Mouse (Mus musculus) intestine, embryonic 15.5 days (tissue): ENCODE data around the gene Dyrk1b. TPM values are rescaled to one million over a fixed set of nuclear protein-coding genes. Genes with fewer than 3 reads are reported as not detected.
"Not testable (repeated sequence)": the region's sequence is repeated elsewhere in the genome, so short reads cannot be mapped to it uniquely, and the experiment has no call there.

ENCODE experiments used
- ATAC-seq: fragments of 200-750 bp; cut with Nextera tagmentation; 2 replicates; pipeline ENCODE4 v1.8.0; 2017; ENCODE audit warnings: moderate TSS enrichment, moderate library complexity
- H3K27ac ChIP-seq: fragments of 300-500 bp; sonication (generic); 2 replicates; pipeline ENCODE4 v1.5.1; 2015; ENCODE audit warnings: mild to moderate bottlenecking, inconsistent platforms
- H3K27me3 ChIP-seq: fragments of 300-500 bp; sonication (generic); replicated peaks from 2 replicates; pipeline ENCODE4 v1.6.1; 2015; ENCODE audit warnings: inconsistent platforms
- H3K36me3 ChIP-seq: fragments of 300-500 bp; sonication (generic); 2 replicates; pipeline ENCODE4 v1.6.1; 2015; ENCODE audit warnings: inconsistent platforms
- H3K4me1 ChIP-seq: fragments of 300-500 bp; sonication (generic); replicated peaks from 2 replicates; pipeline ENCODE4 v1.6.1; 2015; ENCODE audit warnings: inconsistent platforms
- H3K4me2 ChIP-seq: fragments of 300-500 bp; sonication (generic); replicated peaks from 2 replicates; pipeline ENCODE4 v1.6.1; 2015; ENCODE audit warnings: mild to moderate bottlenecking, inconsistent platforms
- H3K4me3 ChIP-seq: fragments of 300-500 bp; sonication (generic); replicated peaks from 2 replicates; pipeline ENCODE4 v1.5.1; 2015; ENCODE audit warnings: inconsistent platforms
- H3K9ac ChIP-seq: fragments of 300-500 bp; sonication (generic); 2 replicates; pipeline ENCODE4 v1.6.1; 2015; ENCODE audit warnings: inconsistent platforms
- H3K9me3 ChIP-seq: fragments of 300-500 bp; sonication (generic); 2 replicates; pipeline ENCODE4 v1.6.1; 2016; ENCODE audit warnings: inconsistent platforms
- WGBS: fragments of 180-500 bp; shearing (Covaris S2); methylation state at CpG from one replicate; pipeline ENCODE4 v1.1.7; 2015; 5-methylcytosine and 5-hydroxymethylcytosine counted together
- polyA plus RNA-seq: library from polyadenylated mRNA; unstranded; fragments of >200 nt; fragmentation: Nextera tagmentation; extraction: Ambion mirVana; gene quantifications from 2 replicates; pipeline ENCODE4 v1.2.1, GENCODE M21; 2015

The Dyrk1b gene
- polyA plus RNA-seq: 6.3 and 7.3 TPM in 2 replicates

DNA sequence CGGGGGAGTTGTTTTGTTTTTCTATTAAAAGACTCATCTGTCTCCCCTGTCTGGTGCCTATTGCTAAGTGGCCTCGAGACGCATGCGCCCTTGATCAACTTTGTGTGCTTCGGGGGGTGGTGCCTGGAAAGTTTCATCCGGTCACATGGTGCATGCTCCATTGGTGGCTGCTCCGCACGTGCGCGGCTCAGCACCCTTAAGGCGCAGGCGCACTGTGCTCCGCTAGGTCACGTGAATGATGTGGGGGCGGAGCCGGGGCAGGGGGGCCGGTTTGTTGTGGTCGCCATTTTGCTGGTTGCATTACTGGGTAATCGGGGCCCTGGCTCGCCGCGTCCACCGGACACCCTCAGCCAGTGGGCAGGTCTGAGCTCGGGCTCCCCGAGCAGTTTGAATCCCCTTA, at the start of gene Dyrk1b:
Gene Dyrk1b (plus strand): TSS at position 242 of the 400 bp plus-strand sequence.
- peak; percentile 95 for ATAC-seq
- Histone ChIP-seq H3K4me3 (peak within 1 kb of the TSS; percentile 82), H3K27ac (peak within 1 kb of the TSS; percentile 81), H3K36me3 (peaks cover 59% of the 10 kb centered on the region), H3K4me2 (peak within 1 kb of the TSS; percentile 87), H3K9ac (peak within 1 kb of the TSS; percentile 68), H3K27me3 (no peaks in the 10 kb centered on the region), H3K4me1 (0 out of 2 replicates have a peak, but pooled peaks cover 8% of the 10 kb centered on the region), H3K9me3 (no peaks in the 10 kb centered on the region)
- WGBS: under 1% methylated on average over 25 of the region's 25 CpGs

DNA sequence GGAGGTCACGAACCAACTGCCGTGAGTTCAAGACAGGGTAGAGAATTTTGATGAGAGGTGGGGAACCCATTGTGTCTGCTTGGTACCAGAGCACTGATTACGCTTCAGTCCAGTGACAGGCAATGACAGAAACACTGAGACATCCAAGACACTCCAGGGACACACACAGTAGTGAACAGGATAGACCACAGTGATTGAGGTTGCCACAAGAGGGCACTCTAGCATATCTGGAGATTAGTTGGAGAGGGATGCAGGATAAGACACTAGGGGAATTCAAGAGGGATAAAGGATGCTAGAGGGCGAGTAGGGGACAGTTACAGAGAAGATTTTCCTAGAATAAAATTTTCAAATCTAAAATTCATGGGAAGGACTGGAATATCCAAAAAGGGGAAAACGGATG, 41.7 kb upstream of the Dyrk1b start:
- 58% methylated on average over 5 of the region's 5 CpGs for whole genome bisulfite sequencing
- no peak overlapping the region for H3K4me2 ChIP-seq
- H3K9ac ChIP-seq: no peak overlapping the region
- H3K27ac ChIP-seq: no peak overlapping the region
- no peaks in the 10 kb centered on the region for H3K27me3 ChIP-seq
- H3K4me3 ChIP-seq: no peak overlapping the region
- no peaks in the 10 kb centered on the region for H3K4me1 ChIP-seq
- no peaks in the 10 kb centered on the region for H3K36me3 ChIP-seq
- no peaks in the 10 kb centered on the region for H3K9me3 ChIP-seq
- no peak for ATAC-seq

DNA sequence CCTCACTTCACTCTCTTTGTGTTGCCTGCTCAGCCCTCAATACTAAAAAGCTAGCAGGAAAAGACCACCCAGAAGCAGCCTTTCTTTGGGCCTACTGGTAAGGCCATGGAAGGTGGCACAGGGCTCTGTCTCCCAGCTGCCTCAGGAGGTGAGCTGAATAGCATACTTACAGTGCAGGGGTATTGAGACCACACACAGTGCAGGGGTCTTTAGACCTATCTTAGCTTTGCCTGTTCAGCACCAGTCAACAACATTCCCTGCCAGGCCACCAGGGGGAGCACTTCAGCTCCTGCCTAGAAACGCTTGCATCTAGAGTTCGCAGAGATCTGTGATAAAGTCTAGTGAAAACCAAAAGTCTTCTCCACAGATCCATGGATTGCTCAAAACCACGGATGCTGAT, 31.0 kb upstream of the Dyrk1b start:
- Histone ChIP-seq H3K4me1 (no peaks in the 10 kb centered on the region), H3K9me3 (no peaks in the 10 kb centered on the region), H3K27ac (no peak overlapping the region), H3K36me3 (no peaks in the 10 kb centered on the region), H3K4me2 (no peak overlapping the region), H3K4me3 (no peak overlapping the region), H3K27me3 (no peaks in the 10 kb centered on the region), H3K9ac (no peak overlapping the region)
- peak; percentile 51 for ATAC-seq
- 14% methylated on average over 3 of the region's 3 CpGs for WGBS

DNA sequence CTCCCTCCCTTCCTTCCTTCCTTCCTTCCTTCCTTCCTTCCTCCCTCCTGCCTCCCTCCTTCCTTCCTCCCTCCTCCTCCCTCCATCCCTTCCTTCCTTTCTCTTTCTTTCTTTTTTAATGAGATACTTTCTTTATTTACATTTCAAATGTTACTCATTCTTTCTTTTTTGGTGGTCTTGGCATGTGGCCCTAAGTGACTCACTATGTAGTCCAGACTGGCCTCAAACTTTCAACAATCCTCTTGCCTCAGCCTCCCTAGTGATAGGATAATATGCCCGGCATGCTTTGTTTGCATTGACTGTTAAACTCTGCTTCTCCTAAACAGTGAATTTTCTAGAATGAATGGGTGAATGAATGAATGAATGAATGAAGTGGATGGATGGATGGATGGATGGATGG, 29.4 kb upstream of the Dyrk1b start:
- ATAC-seq: no peak
- H3K27ac ChIP-seq: no peak overlapping the region
- no peak overlapping the region for H3K4me3 ChIP-seq
- no peaks in the 10 kb centered on the region for H3K36me3 ChIP-seq
- H3K4me2 ChIP-seq: no peak overlapping the region
- no peaks in the 10 kb centered on the region for H3K27me3 ChIP-seq
- 79% methylated on average over 1 of the region's 1 CpGs for WGBS
- no peaks in the 10 kb centered on the region for H3K9me3 ChIP-seq
- no peaks in the 10 kb centered on the region for H3K4me1 ChIP-seq
- H3K9ac ChIP-seq: no peak overlapping the region

DNA sequence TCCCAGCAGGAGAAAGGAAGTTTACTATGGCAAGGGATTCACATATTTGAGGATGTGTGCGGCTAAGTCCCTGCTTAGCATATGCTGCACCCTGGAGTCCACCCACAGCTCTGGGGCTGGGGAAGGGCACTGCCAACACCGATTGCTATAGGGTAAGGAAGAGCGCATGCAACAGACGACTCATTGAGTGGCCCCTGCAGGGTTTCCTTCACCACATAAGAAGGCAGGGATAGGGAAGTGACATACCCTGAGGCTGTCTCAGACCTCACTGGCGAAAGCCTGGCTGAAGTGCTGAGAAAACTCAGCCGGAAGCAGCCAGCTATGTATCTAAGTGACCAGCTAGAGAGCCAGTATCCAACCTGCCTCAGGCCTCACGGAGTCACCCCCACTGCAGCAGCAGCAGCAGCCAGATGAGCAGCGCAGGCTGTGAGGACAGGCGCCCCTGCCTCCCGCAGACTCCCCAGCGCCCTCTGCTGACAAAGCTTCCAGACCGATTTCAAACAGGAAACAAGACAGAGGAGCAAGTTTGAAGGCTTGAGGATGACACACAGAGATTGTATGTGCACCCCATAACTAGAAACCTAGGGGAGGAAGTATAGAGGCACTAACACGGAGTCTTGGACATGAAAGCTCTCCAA, 27.6 kb upstream of the Dyrk1b start:
- H3K4me2 ChIP-seq: no peak overlapping the region
- H3K27me3 ChIP-seq: no peaks in the 10 kb centered on the region
- no peak overlapping the region for H3K27ac ChIP-seq
- 18% methylated on average over 13 of the region's 13 CpGs for WGBS
- no peaks in the 10 kb centered on the region for H3K4me1 ChIP-seq
- H3K36me3 ChIP-seq: no peaks in the 10 kb centered on the region
- H3K9me3 ChIP-seq: no peaks in the 10 kb centered on the region
- no peak overlapping the region for H3K9ac ChIP-seq
- H3K4me3 ChIP-seq: no peak overlapping the region
- ATAC-seq: 0 out of 2 replicates have a peak, but pooled peaks have one; percentile 25

DNA sequence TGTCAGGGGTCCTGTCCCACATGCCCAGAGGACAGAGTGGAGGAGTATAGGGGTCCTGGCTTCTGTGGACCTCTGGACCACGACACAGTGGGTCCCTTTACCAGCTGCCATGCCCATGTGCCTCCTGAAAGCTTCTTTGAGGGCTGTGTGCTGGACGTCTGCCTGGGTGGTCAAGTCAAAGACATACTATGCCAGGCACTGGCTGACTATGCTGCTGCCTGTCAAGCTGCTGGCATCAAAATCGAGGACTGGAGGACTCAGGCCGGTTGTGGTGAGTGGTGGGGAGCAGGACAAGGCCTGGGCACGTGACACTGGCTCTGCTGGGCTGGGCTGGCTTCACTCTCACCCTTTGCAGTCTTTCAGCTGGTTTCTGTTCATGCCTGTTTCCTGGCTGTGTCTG, 25.7 kb upstream of the Dyrk1b start:
- not testable (repeated sequence) for H3K4me2 ChIP-seq, H3K4me1 ChIP-seq, H3K27ac ChIP-seq, ATAC-seq, H3K9ac ChIP-seq, H3K27me3 ChIP-seq, H3K4me3 ChIP-seq, H3K36me3 ChIP-seq, H3K9me3 ChIP-seq
- 40% methylated on average over 5 of the region's 5 CpGs for WGBS

DNA sequence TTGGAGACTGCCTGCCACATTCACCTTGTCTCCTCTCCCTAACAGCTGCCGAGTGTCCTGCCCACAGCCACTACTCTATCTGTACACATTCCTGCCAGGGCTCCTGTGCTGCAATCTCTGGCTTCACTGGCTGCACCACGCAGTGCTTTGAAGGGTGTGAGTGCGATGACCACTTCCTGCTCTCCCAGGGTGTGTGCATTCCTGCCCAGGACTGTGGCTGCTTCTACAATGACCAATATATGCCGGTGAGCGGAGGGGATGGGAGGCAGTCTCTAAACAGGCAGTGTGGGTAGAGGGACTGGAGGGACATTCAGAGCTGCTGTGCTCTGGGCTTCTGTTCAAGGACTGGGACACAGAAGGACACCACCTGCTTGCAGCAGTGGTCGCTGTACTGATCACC, 20.0 kb upstream of the Dyrk1b start:
- Histone ChIP-seq H3K27me3 (no peaks in the 10 kb centered on the region), H3K36me3 (no peaks in the 10 kb centered on the region), H3K4me1 (no peaks in the 10 kb centered on the region; the same call in 1 of the 2 replicates), H3K4me3 (no peak overlapping the region), H3K27ac (no peak overlapping the region), H3K4me2 (no peak overlapping the region), H3K9me3 (no peaks in the 10 kb centered on the region), H3K9ac (no peak overlapping the region)
- WGBS: 48% methylated on average over 6 of the region's 6 CpGs
- ATAC-seq: no peak

DNA sequence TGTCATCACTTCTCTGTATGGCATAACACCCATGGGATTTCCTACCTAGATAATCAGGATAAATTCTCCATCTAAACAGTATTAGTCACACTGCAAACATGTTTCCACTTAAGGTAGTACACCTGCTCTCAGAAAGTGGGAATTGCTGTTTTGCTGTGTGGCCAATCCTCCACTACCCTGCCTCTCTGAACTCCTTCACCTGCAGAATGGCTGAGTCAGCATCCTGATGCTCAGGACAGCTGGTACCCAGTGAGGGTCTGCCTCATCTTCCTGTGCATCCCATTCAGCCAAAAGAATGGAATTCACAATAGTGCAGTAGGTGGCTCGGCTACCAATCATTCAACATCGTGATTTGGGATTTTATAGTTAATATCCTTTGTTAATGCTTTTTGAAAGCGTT, 19.4 kb upstream of the Dyrk1b start:
- 82% methylated on average over 3 of the region's 3 CpGs for WGBS
- H3K9ac ChIP-seq: no peak overlapping the region
- no peak overlapping the region for H3K4me3 ChIP-seq
- no peaks in the 10 kb centered on the region for H3K36me3 ChIP-seq
- H3K27me3 ChIP-seq: no peaks in the 10 kb centered on the region
- H3K4me2 ChIP-seq: no peak overlapping the region
- ATAC-seq: no peak
- no peaks in the 10 kb centered on the region; the same call in 1 of the 2 replicates for H3K4me1 ChIP-seq
- H3K9me3 ChIP-seq: no peaks in the 10 kb centered on the region
- H3K27ac ChIP-seq: no peak overlapping the region

DNA sequence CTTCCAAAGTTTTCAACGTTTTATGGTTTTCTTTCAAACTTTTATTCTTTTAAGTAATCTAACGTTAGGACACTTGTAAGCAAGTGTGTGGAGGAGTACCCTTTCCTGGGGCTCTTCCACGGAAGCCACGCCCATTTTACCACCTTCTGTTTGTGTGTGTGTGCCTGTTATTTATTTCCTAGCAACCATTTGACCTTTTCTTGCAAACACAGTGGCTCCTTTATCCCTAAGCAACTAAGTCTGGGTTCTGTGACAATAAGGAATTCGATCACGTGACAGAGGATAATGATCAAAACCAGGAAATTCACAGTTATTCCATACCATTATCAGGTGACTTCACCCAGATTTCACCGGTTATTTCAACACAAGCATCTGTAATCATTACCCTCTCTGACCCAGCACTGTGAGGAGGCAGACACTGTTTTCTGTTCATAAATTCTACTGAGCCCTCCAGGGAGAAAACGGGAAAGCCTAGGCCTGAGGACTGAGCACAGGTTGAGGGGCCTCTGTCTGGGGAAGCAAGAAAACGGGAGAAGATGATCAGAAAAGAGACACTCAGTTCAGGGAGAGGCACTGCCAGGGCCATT, 18.0 kb upstream of the Dyrk1b start:
- Histone ChIP-seq H3K9ac (no peak overlapping the region), H3K4me3 (no peak overlapping the region), H3K36me3 (no peaks in the 10 kb centered on the region), H3K9me3 (no peaks in the 10 kb centered on the region), H3K27me3 (no peaks in the 10 kb centered on the region), H3K27ac (no peak overlapping the region), H3K4me1 (no peaks in the 10 kb centered on the region; the same call in 1 of the 2 replicates), H3K4me2 (no peak overlapping the region)
- WGBS: 35% methylated on average over 9 of the region's 9 CpGs
- ATAC-seq: peak; percentile 78

DNA sequence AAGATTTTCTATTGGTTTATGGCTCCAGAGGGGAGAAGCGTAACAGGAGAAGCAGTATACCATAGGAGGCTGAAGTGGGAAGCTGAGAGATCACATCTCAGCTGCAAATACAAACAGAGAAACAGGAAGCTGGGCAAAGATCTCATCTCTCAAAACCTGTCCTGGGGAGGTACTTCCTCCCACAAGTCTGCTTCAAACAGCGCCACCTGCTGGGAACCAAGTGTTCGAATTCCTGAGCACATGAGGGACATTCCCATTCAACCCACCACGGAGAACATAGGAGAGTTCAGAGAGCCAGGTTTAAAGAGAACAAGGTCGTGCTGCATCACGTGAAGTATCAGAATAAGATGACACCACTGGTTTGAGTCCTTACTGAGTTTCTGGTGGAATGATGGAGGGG, 13.9 kb upstream of the Dyrk1b start:
- WGBS: 82% methylated on average over 6 of the region's 6 CpGs
- no peak for ATAC-seq
- no peak overlapping the region for H3K27ac ChIP-seq
- no peak overlapping the region for H3K9ac ChIP-seq
- peaks cover 10% of the 10 kb centered on the region for H3K4me1 ChIP-seq
- H3K36me3 ChIP-seq: no peaks in the 10 kb centered on the region
- H3K4me2 ChIP-seq: no peak overlapping the region
- no peaks in the 10 kb centered on the region for H3K27me3 ChIP-seq
- no peak overlapping the region for H3K4me3 ChIP-seq
- H3K9me3 ChIP-seq: no peaks in the 10 kb centered on the region

DNA sequence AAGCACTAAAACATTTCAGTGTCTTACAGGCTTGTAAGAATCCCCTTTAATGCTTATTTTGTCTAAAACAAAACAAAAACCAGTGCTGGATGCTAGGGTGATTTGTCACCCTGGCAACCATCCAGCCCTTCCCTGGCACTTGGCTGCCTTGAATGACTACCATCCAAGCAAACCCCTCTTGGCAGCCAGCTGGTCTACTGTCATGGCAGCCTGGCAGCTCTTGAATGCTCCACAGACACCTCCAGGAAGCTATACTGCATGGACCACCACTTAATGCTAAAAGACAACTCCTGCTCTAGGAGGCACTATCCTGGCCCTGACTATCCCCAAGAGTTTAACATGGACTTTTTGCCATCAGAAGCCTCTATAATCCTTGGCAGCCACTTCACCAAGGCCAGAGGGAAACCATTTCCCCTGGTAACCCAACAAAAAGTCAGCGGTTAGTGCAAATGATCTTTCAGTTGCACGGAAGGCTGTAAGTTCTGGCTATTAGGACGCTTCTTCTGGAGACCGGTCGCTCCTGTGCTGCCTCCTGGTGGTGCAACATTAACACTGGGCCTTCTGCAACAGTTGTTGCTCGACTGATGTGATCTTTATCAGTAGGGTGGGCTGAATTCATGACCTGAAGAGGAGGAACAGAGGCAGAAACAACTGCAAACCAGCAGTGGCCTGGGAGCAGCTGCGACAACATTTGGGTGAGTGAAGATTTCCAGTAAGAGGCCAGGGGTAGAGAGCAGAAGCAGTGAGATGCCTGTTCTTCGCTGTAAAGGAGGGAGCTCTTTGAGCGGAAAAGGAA, 10.8 kb upstream of the Dyrk1b start:
- ATAC-seq: no peak; the same call in 1 of the 2 replicates
- H3K9ac ChIP-seq: peak overlapping the region; percentile 85
- peak overlapping the region; percentile 96 for H3K4me3 ChIP-seq
- no peaks in the 10 kb centered on the region for H3K36me3 ChIP-seq
- H3K27ac ChIP-seq: peak overlapping the region; percentile 94
- peaks cover 24% of the 10 kb centered on the region for H3K4me1 ChIP-seq
- H3K4me2 ChIP-seq: peak overlapping the region; percentile 73
- no peaks in the 10 kb centered on the region for H3K27me3 ChIP-seq
- 7% methylated on average over 9 of the region's 9 CpGs for WGBS
- H3K9me3 ChIP-seq: no peaks in the 10 kb centered on the region
